Mouse (Mus musculus): ENCODE data around the gene Rasal3. TPM values are rescaled to one million over a fixed set of nuclear protein-coding genes. Genes with fewer than 3 reads are reported as not detected.

Gene Rasal3
- polyA plus RNA-seq, 1 experiment from 2014 or later: 2.1 TPM

GRCm38 (mm10) chr17:32363821-32364301, 39.5 kb downstream of the Rasal3 start:
- peak overlapping the region; percentile 63; the same call in 1 of the 2 replicates for H3K27ac ChIP-seq
- peak overlapping the region; percentile 94 for H3K4me3 ChIP-seq (replicated peaks)
- ATAC-seq (ENCODE audit: insufficient read depth, low FRiP score, low read depth): peak; percentile 15; the same call in 1 of the 2 replicates
- peaks cover 22% of the 10 kb centered on the region for H3K4me1 ChIP-seq
- H3K4me2 ChIP-seq: peak overlapping the region; percentile 62
- peaks cover 27% of the 10 kb centered on the region for H3K36me3 ChIP-seq
- H3K9ac ChIP-seq: peak overlapping the region; percentile 97
- under 1% methylated on average over 43 of the region's 50 CpGs for WGBS
- H3K9me3 ChIP-seq: no peaks in the 10 kb centered on the region
- H3K27me3 ChIP-seq (replicated peaks): no peaks in the 10 kb centered on the region

- Histone ChIP-seq H3K9me3 (no peaks in the 10 kb centered on the region), H3K4me3 (replicated peaks) (peak overlapping the region; percentile 94; the same call in 1 of the 2 replicates), H3K9ac (no peak overlapping the region), H3K27me3 (replicated peaks) (no peaks in the 10 kb centered on the region), H3K36me3 (peaks cover 39% of the 10 kb centered on the region), H3K4me1 (peaks cover 22% of the 10 kb centered on the region), H3K4me2 (peak overlapping the region; percentile 62), H3K27ac (no peak overlapping the region)
- no peak for ATAC-seq (ENCODE audit: insufficient read depth, low FRiP score, low read depth)
- 84% methylated on average over 4 of the region's 4 CpGs for WGBS
Observed at GRCm38 (mm10) chr17:32362686-32363085, 40.7 kb downstream of the Rasal3 start.

GRCm38 (mm10) chr17:32359928-32360327, 43.5 kb downstream of the Rasal3 start:
- H3K27ac ChIP-seq: no peak overlapping the region
- no peak overlapping the region for H3K4me3 ChIP-seq (replicated peaks)
- 83% methylated on average over 18 of the region's 18 CpGs for WGBS
- peaks cover 22% of the 10 kb centered on the region for H3K4me1 ChIP-seq
- no peak for ATAC-seq (ENCODE audit: insufficient read depth, low FRiP score, low read depth)
- H3K27me3 ChIP-seq (replicated peaks): no peaks in the 10 kb centered on the region
- no peak overlapping the region for H3K4me2 ChIP-seq
- no peak overlapping the region for H3K9ac ChIP-seq
- H3K36me3 ChIP-seq: peaks cover 58% of the 10 kb centered on the region
- H3K9me3 ChIP-seq: no peaks in the 10 kb centered on the region

- 92% methylated on average over 6 of the region's 6 CpGs for WGBS
- no peak for ATAC-seq (ENCODE audit: insufficient read depth, low FRiP score, low read depth)
- no peaks in the 10 kb centered on the region for H3K27me3 ChIP-seq (replicated peaks)
- H3K36me3 ChIP-seq: peaks cover 67% of the 10 kb centered on the region
- H3K4me1 ChIP-seq: peaks cover 17% of the 10 kb centered on the region
- H3K4me2 ChIP-seq: no peak overlapping the region
- no peak overlapping the region for H3K4me3 ChIP-seq (replicated peaks)
- H3K9me3 ChIP-seq: no peaks in the 10 kb centered on the region
- no peak overlapping the region for H3K9ac ChIP-seq
- H3K27ac ChIP-seq: no peak overlapping the region
Observed at GRCm38 (mm10) chr17:32358943-32359340, 44.4 kb downstream of the Rasal3 start.

- H3K4me3 ChIP-seq (replicated peaks): no peak overlapping the region
- ATAC-seq (ENCODE audit: insufficient read depth, low FRiP score, low read depth): no peak
- whole genome bisulfite sequencing: 90% methylated on average over 7 of the region's 7 CpGs
Observed at GRCm38 (mm10) chr17:32358192-32358942, 45.0 kb downstream of the Rasal3 start.

GRCm38 (mm10) chr17:32356766-32357760, 46.3 kb downstream of the Rasal3 start:
- H3K9me3 ChIP-seq: no peaks in the 10 kb centered on the region
- peaks cover 63% of the 10 kb centered on the region for H3K36me3 ChIP-seq
- H3K27me3 ChIP-seq (replicated peaks): no peaks in the 10 kb centered on the region
- WGBS: 87% methylated on average over 24 of the region's 24 CpGs
- peaks cover 5% of the 10 kb centered on the region; the same call in 1 of the 2 replicates for H3K4me1 ChIP-seq
- H3K4me2 ChIP-seq: no peak overlapping the region
- no peak overlapping the region for H3K27ac ChIP-seq
- no peak overlapping the region for H3K4me3 ChIP-seq (replicated peaks)
- H3K9ac ChIP-seq: no peak overlapping the region
- no peak for ATAC-seq (ENCODE audit: insufficient read depth, low FRiP score, low read depth)

More at GRCm38 (mm10) chr17:32358192-32358942, 45.0 kb downstream of the Rasal3 start:
- Histone ChIP-seq H3K4me1 (peaks cover 17% of the 10 kb centered on the region), H3K4me2 (no peak overlapping the region), H3K9me3 (no peaks in the 10 kb centered on the region), H3K27me3 (replicated peaks) (no peaks in the 10 kb centered on the region), H3K27ac (no peak overlapping the region), H3K9ac (no peak overlapping the region), H3K36me3 (peaks cover 67% of the 10 kb centered on the region)

GRCm38 (mm10) chr17:32356281-32356680, 47.1 kb downstream of the Rasal3 start:
- Histone ChIP-seq H3K4me3 (replicated peaks) (no peak overlapping the region), H3K4me2 (no peak overlapping the region), H3K36me3 (peaks cover 57% of the 10 kb centered on the region), H3K27me3 (replicated peaks) (no peaks in the 10 kb centered on the region), H3K9me3 (no peaks in the 10 kb centered on the region), H3K4me1 (no peaks in the 10 kb centered on the region), H3K9ac (no peak overlapping the region), H3K27ac (no peak overlapping the region)
- ATAC-seq (ENCODE audit: insufficient read depth, low FRiP score, low read depth): no peak
- 87% methylated on average over 9 of the region's 9 CpGs for WGBS

- peaks cover 54% of the 10 kb centered on the region for H3K36me3 ChIP-seq
- H3K27ac ChIP-seq: no peak overlapping the region
- ATAC-seq (ENCODE audit: insufficient read depth, low FRiP score, low read depth): no peak
- no peak overlapping the region for H3K4me2 ChIP-seq
- H3K9ac ChIP-seq: no peak overlapping the region
- no peaks in the 10 kb centered on the region for H3K9me3 ChIP-seq
- no peaks in the 10 kb centered on the region for H3K27me3 ChIP-seq (replicated peaks)
- 0 out of 2 replicates have a peak, but pooled peaks cover 4% of the 10 kb centered on the region for H3K4me1 ChIP-seq
- WGBS: 94% methylated on average over 6 of the region's 6 CpGs
- H3K4me3 ChIP-seq (replicated peaks): no peak overlapping the region
Observed at GRCm38 (mm10) chr17:32355031-32355430, 48.4 kb downstream of the Rasal3 start.

GRCm38 (mm10) chr17:32354211-32354610, 49.2 kb downstream of the Rasal3 start:
- peaks cover 47% of the 10 kb centered on the region for H3K36me3 ChIP-seq
- no peaks in the 10 kb centered on the region for H3K9me3 ChIP-seq
- ATAC-seq (ENCODE audit: insufficient read depth, low FRiP score, low read depth): no peak
- no peaks in the 10 kb centered on the region for H3K27me3 ChIP-seq (replicated peaks)
- peaks cover 7% of the 10 kb centered on the region for H3K4me1 ChIP-seq
- 71% methylated on average over 5 of the region's 5 CpGs for WGBS
- H3K9ac ChIP-seq: no peak overlapping the region
- no peak overlapping the region for H3K4me2 ChIP-seq
- no peak overlapping the region for H3K27ac ChIP-seq
- no peak overlapping the region for H3K4me3 ChIP-seq (replicated peaks)

GRCm38 (mm10) chr17:32353696-32354095, 49.7 kb downstream of the Rasal3 start:
- no peak overlapping the region for H3K4me3 ChIP-seq (replicated peaks)
- no peak overlapping the region for H3K27ac ChIP-seq
- H3K4me1 ChIP-seq: peaks cover 12% of the 10 kb centered on the region
- peaks cover 42% of the 10 kb centered on the region for H3K36me3 ChIP-seq
- H3K9me3 ChIP-seq: no peaks in the 10 kb centered on the region
- no peak for ATAC-seq (ENCODE audit: insufficient read depth, low FRiP score, low read depth)
- no peak overlapping the region for H3K9ac ChIP-seq
- no peaks in the 10 kb centered on the region for H3K27me3 ChIP-seq (replicated peaks)
- no peak overlapping the region for H3K4me2 ChIP-seq
- whole genome bisulfite sequencing: 73% methylated on average over 4 of the region's 4 CpGs

GRCm38 (mm10) chr17:32351726-32352125, 51.7 kb downstream of the Rasal3 start:
- Histone ChIP-seq H3K9ac (no peak overlapping the region), H3K4me2 (no peak overlapping the region), H3K4me1 (peaks cover 14% of the 10 kb centered on the region), H3K36me3 (peaks cover 22% of the 10 kb centered on the region), H3K27ac (no peak overlapping the region), H3K4me3 (replicated peaks) (no peak overlapping the region), H3K27me3 (replicated peaks) (no peaks in the 10 kb centered on the region), H3K9me3 (no peaks in the 10 kb centered on the region)
- ATAC-seq (ENCODE audit: insufficient read depth, low FRiP score, low read depth): no peak

All from stomach, embryonic 15.5 days (tissue).